Mouse (Mus musculus): Measurements from ENCODE around the gene Mptx2. TPM values are rescaled to one million over a fixed set of nuclear protein-coding genes. Genes with fewer than 3 reads are reported as not detected.
A peak's percentile ranks its signal among the peaks of the same experiment; 100 is the strongest.

Mptx2 gene
- not detected in 2 replicates for polyA plus RNA-seq (2012; rRNA removed)

GRCm38 (mm10) chr1:173277677-173278076 is at the start of gene Mptx2:
TSS of gene Mptx2 (minus strand) at chr1:173277777.
- WGBS = 67% methylated on average over 3 of the region's 3 CpGs

GRCm38 (mm10) chr1:173326552-173326951 is 49.0 kb upstream of the Mptx2 start:
- Histone ChIP-seq H3K27me3 (replicated peaks; ENCODE audit: control insufficient read depth, insufficient read depth, low read length) (no peaks in the 10 kb centered on the region), H3K4me1 (ENCODE audit: control insufficient read depth, insufficient read depth, low read length) (no peaks in the 10 kb centered on the region), H3K36me3 (ENCODE audit: control insufficient read depth, insufficient read depth, low read length) (no peaks in the 10 kb centered on the region), H3K27ac (ENCODE audit: insufficient read depth, low read depth, low read length) (no peak overlapping the region), H3K4me3 (ENCODE audit: insufficient read depth, low read depth, low read length) (no peak overlapping the region)
- no peak for DNase-seq
- 60% methylated on average over 1 of the region's 1 CpGs for WGBS
- TF ChIP-seq POLR2A (IDR thresholded peaks at IDR 0.05; ENCODE audit: low read depth, low read length) (no peak), CTCF (conservative IDR thresholded peaks at IDR 0.05; ENCODE audit: insufficient read depth, insufficient read length, low read depth, low read length) (no peak)

More at GRCm38 (mm10) chr1:173277677-173278076, at the start of gene Mptx2:
- Histone ChIP-seq H3K4me1 (ENCODE audit: control insufficient read depth, insufficient read depth, low read length) (no peaks in the 10 kb centered on the region), H3K27ac (ENCODE audit: insufficient read depth, low read depth, low read length) (no peak within 1 kb of the TSS), H3K4me3 (ENCODE audit: insufficient read depth, low read depth, low read length) (no peak within 1 kb of the TSS), H3K36me3 (ENCODE audit: control insufficient read depth, insufficient read depth, low read length) (no peaks in the 10 kb centered on the region), H3K27me3 (replicated peaks; ENCODE audit: control insufficient read depth, insufficient read depth, low read length) (no peaks in the 10 kb centered on the region)
- no peak for DNase-seq
- TF ChIP-seq POLR2A (IDR thresholded peaks at IDR 0.05; ENCODE audit: low read depth, low read length) (no peak), CTCF (conservative IDR thresholded peaks at IDR 0.05; ENCODE audit: insufficient read depth, insufficient read length, low read depth, low read length) (no peak)

- H3K36me3 ChIP-seq (ENCODE audit: control insufficient read depth, insufficient read depth, low read length) = no peaks in the 10 kb centered on the region
- DNase-seq = no peak
- no peak for TF ChIP-seq CTCF (conservative IDR thresholded peaks at IDR 0.05; ENCODE audit: insufficient read depth, insufficient read length, low read depth, low read length)
- no peak for TF ChIP-seq POLR2A (IDR thresholded peaks at IDR 0.05; ENCODE audit: low read depth, low read length)
- no peaks in the 10 kb centered on the region for H3K27me3 ChIP-seq (replicated peaks; ENCODE audit: control insufficient read depth, insufficient read depth, low read length)
- H3K4me3 ChIP-seq (ENCODE audit: insufficient read depth, low read depth, low read length) = no peak overlapping the region
- whole genome bisulfite sequencing = 97% methylated on average over 1 of the region's 1 CpGs
- no peaks in the 10 kb centered on the region for H3K4me1 ChIP-seq (ENCODE audit: control insufficient read depth, insufficient read depth, low read length)
- no peak overlapping the region for H3K27ac ChIP-seq (ENCODE audit: insufficient read depth, low read depth, low read length)
Measured at GRCm38 (mm10) chr1:173325395-173325794, 47.8 kb upstream of the Mptx2 start.

- WGBS = 65% methylated on average over 4 of the region's 4 CpGs
- H3K27me3 ChIP-seq (replicated peaks; ENCODE audit: control insufficient read depth, insufficient read depth, low read length) = no peaks in the 10 kb centered on the region
Measured at GRCm38 (mm10) chr1:173324961-173325360, 47.4 kb upstream of the Mptx2 start.

GRCm38 (mm10) chr1:173323839-173324585 is 46.4 kb upstream of the Mptx2 start:
- 25% methylated on average over 5 of the region's 5 CpGs for WGBS
- peak; percentile 14 for DNase-seq
- no peaks in the 10 kb centered on the region for H3K4me1 ChIP-seq (ENCODE audit: control insufficient read depth, insufficient read depth, low read length)
- TF ChIP-seq CTCF (conservative IDR thresholded peaks at IDR 0.05; ENCODE audit: insufficient read depth, insufficient read length, low read depth, low read length) (peak; percentile 66), POLR2A (IDR thresholded peaks at IDR 0.05; ENCODE audit: low read depth, low read length) (no peak)
- no peak overlapping the region for H3K4me3 ChIP-seq (ENCODE audit: insufficient read depth, low read depth, low read length)
- no peaks in the 10 kb centered on the region for H3K36me3 ChIP-seq (ENCODE audit: control insufficient read depth, insufficient read depth, low read length)
- H3K27me3 ChIP-seq (replicated peaks; ENCODE audit: control insufficient read depth, insufficient read depth, low read length) = no peaks in the 10 kb centered on the region
- H3K27ac ChIP-seq (ENCODE audit: insufficient read depth, low read depth, low read length) = no peak overlapping the region

More at GRCm38 (mm10) chr1:173324961-173325360, 47.4 kb upstream of the Mptx2 start:
- no peaks in the 10 kb centered on the region for H3K36me3 ChIP-seq (ENCODE audit: control insufficient read depth, insufficient read depth, low read length)
- no peaks in the 10 kb centered on the region for H3K4me1 ChIP-seq (ENCODE audit: control insufficient read depth, insufficient read depth, low read length)
- H3K27ac ChIP-seq (ENCODE audit: insufficient read depth, low read depth, low read length) = no peak overlapping the region
- no peak for TF ChIP-seq POLR2A (IDR thresholded peaks at IDR 0.05; ENCODE audit: low read depth, low read length)
- no peak for TF ChIP-seq CTCF (conservative IDR thresholded peaks at IDR 0.05; ENCODE audit: insufficient read depth, insufficient read length, low read depth, low read length)
- no peak overlapping the region for H3K4me3 ChIP-seq (ENCODE audit: insufficient read depth, low read depth, low read length)
- DNase-seq = no peak

GRCm38 (mm10) chr1:173322249-173322627 is 44.7 kb upstream of the Mptx2 start:
- H3K4me3 ChIP-seq (ENCODE audit: insufficient read depth, low read depth, low read length) = no peak overlapping the region
- TF ChIP-seq POLR2A (IDR thresholded peaks at IDR 0.05; ENCODE audit: low read depth, low read length) = no peak
- no peak for TF ChIP-seq CTCF (conservative IDR thresholded peaks at IDR 0.05; ENCODE audit: insufficient read depth, insufficient read length, low read depth, low read length)
- H3K27ac ChIP-seq (ENCODE audit: insufficient read depth, low read depth, low read length) = no peak overlapping the region
- H3K36me3 ChIP-seq (ENCODE audit: control insufficient read depth, insufficient read depth, low read length) = no peaks in the 10 kb centered on the region
- H3K27me3 ChIP-seq (replicated peaks; ENCODE audit: control insufficient read depth, insufficient read depth, low read length) = no peaks in the 10 kb centered on the region
- H3K4me1 ChIP-seq (ENCODE audit: control insufficient read depth, insufficient read depth, low read length) = no peaks in the 10 kb centered on the region
- DNase-seq = no peak
- 65% methylated on average over 6 of the region's 6 CpGs for whole genome bisulfite sequencing

GRCm38 (mm10) chr1:173321593-173322248 is 44.1 kb upstream of the Mptx2 start:
- no peaks in the 10 kb centered on the region for H3K4me1 ChIP-seq (ENCODE audit: control insufficient read depth, insufficient read depth, low read length)
- no peaks in the 10 kb centered on the region for H3K27me3 ChIP-seq (replicated peaks; ENCODE audit: control insufficient read depth, insufficient read depth, low read length)
- H3K4me3 ChIP-seq (ENCODE audit: insufficient read depth, low read depth, low read length) = no peak overlapping the region
- no peaks in the 10 kb centered on the region for H3K36me3 ChIP-seq (ENCODE audit: control insufficient read depth, insufficient read depth, low read length)
- no peak for TF ChIP-seq POLR2A (IDR thresholded peaks at IDR 0.05; ENCODE audit: low read depth, low read length)
- 76% methylated on average over 8 of the region's 8 CpGs for WGBS
- no peak overlapping the region for H3K27ac ChIP-seq (ENCODE audit: insufficient read depth, low read depth, low read length)
- no peak for DNase-seq

All from kidney, adult 2 months (tissue).